Mouse (Mus musculus) stomach, postnatal 0 days (tissue): ENCODE results near the gene Zbtb16.

Source experiments
- CTCF ChIP-seq: IDR thresholded peaks from 2 replicates; pipeline ENCODE4 v1.5.1; 2016; ENCODE audit warnings: antibody characterized with exemption, low read depth, mild to moderate bottlenecking, moderate library complexity
- EP300 ChIP-seq: optimal IDR thresholded peaks from 2 replicates; pipeline ENCODE3; 2016; ENCODE audit warnings: antibody characterized with exemption

DNA sequence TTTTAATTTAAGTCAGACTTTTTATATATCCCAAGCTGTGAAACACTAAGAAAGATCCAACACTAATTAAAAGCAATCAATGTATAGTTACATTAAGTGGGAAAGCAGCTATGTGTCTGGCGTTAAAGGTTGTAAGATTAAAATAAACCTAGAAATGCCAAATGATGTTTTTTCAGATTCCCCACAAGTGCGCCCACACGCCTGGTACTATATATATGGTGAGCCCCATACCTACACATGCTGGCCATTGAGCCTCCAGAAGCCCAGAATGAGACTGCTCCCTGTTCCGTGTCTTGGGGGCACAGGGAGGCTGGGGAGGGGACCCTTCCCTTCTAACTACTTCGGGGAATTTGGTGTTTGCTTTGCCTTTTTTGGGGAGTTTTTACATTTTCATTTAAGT is 34.7 kb downstream of the Zbtb16 start:
- TF ChIP-seq CTCF, result no peak
- TF ChIP-seq EP300, result no peak
